Mouse (Mus musculus) neural tube, embryonic 15.5 days (tissue): ENCODE measurements around the gene Tmprss7. TPM values are rescaled to one million over a fixed set of nuclear protein-coding genes. Genes with fewer than 3 reads are reported as not detected.

Experiments used
- ATAC-seq: fragments of 200-750 bp; cut with Nextera tagmentation; 2 replicates; pipeline ENCODE4 v1.8.0; 2017; ENCODE audit warnings: mild to moderate bottlenecking, moderate TSS enrichment, moderate library complexity; ENCODE audit not compliant: low FRiP score
- H3K27ac ChIP-seq: fragments of 300-500 bp; sonication (generic); replicated peaks from 2 replicates; pipeline ENCODE4 v1.5.1; 2015; ENCODE audit warnings: mild to moderate bottlenecking, inconsistent platforms
- H3K27me3 ChIP-seq: fragments of 300-500 bp; sonication (generic); replicated peaks from 2 replicates; pipeline ENCODE4 v1.6.1; 2015; ENCODE audit warnings: inconsistent platforms
- H3K36me3 ChIP-seq: fragments of 300-500 bp; sonication (generic); 2 replicates; pipeline ENCODE4 v1.6.1; 2015; ENCODE audit warnings: inconsistent platforms
- H3K4me1 ChIP-seq: fragments of 300-500 bp; sonication (generic); 2 replicates; pipeline ENCODE4 v1.6.1; 2015; ENCODE audit warnings: inconsistent platforms
- H3K4me2 ChIP-seq: fragments of 300-500 bp; sonication (generic); 2 replicates; pipeline ENCODE4 v1.6.1; 2015; ENCODE audit warnings: inconsistent platforms, mild to moderate bottlenecking, moderate library complexity
- H3K4me3 ChIP-seq: fragments of 300-500 bp; sonication (generic); replicated peaks from 2 replicates; pipeline ENCODE4 v1.5.1; 2015; ENCODE audit warnings: mild to moderate bottlenecking, inconsistent platforms
- H3K9ac ChIP-seq: fragments of 300-500 bp; sonication (generic); replicated peaks from 2 replicates; pipeline ENCODE4 v1.6.1; 2015; ENCODE audit warnings: mild to moderate bottlenecking, inconsistent platforms
- H3K9me3 ChIP-seq: fragments of 300-500 bp; sonication (generic); replicated peaks from 2 replicates; pipeline ENCODE4 v1.6.1; 2016; ENCODE audit warnings: inconsistent platforms
- WGBS: fragments of 180-500 bp; shearing (Covaris S2); methylation state at CpG from one replicate; pipeline ENCODE4 v1.1.7; 2015; ENCODE audit warnings: mixed read lengths; 5-methylcytosine and 5-hydroxymethylcytosine counted together
- polyA plus RNA-seq: library from polyadenylated mRNA; unstranded; fragments of >200 nt; fragmentation: Nextera tagmentation; extraction: Ambion mirVana; gene quantifications from 2 replicates; pipeline ENCODE4 v1.2.1, GENCODE M21; 2015

The Tmprss7 gene
- polyA plus RNA-seq, 1 experiment from 2014 or later = 0.49 TPM

GRCm38 (mm10) chr16:45644380-45644779 lies 49.1 kb downstream of the Tmprss7 start:
- Histone ChIP-seq H3K9me3 (no peaks in the 10 kb centered on the region), H3K4me1 (no peaks in the 10 kb centered on the region), H3K36me3 (no peaks in the 10 kb centered on the region), H3K4me2 (no peak overlapping the region), H3K27ac (no peak overlapping the region), H3K9ac (no peak overlapping the region), H3K27me3 (no peaks in the 10 kb centered on the region), H3K4me3 (no peak overlapping the region)
- no peak for ATAC-seq
- WGBS = 74% methylated on average over 6 of the region's 6 CpGs

GRCm38 (mm10) chr16:45643944-45644343 lies 49.5 kb downstream of the Tmprss7 start:
- Histone ChIP-seq H3K36me3 (no peaks in the 10 kb centered on the region), H3K27ac (no peak overlapping the region), H3K9ac (no peak overlapping the region), H3K9me3 (no peaks in the 10 kb centered on the region), H3K4me1 (no peaks in the 10 kb centered on the region), H3K4me2 (no peak overlapping the region), H3K4me3 (no peak overlapping the region), H3K27me3 (no peaks in the 10 kb centered on the region)
- no peak for ATAC-seq
- WGBS = 90% methylated on average over 3 of the region's 3 CpGs

- 71% methylated on average over 3 of the region's 3 CpGs for WGBS
- no peak overlapping the region for H3K4me2 ChIP-seq
- no peak for ATAC-seq
- H3K27me3 ChIP-seq = no peaks in the 10 kb centered on the region
- H3K27ac ChIP-seq = no peak overlapping the region
- H3K9ac ChIP-seq = no peak overlapping the region
- H3K4me1 ChIP-seq = no peaks in the 10 kb centered on the region
- H3K9me3 ChIP-seq = no peaks in the 10 kb centered on the region
- H3K4me3 ChIP-seq = no peak overlapping the region
- H3K36me3 ChIP-seq = no peaks in the 10 kb centered on the region
Measured at GRCm38 (mm10) chr16:45641301-45641700, 52.2 kb downstream of the Tmprss7 start.

- no peaks in the 10 kb centered on the region for H3K9me3 ChIP-seq
- ATAC-seq = no peak
- 89% methylated on average over 10 of the region's 10 CpGs for WGBS
- H3K4me2 ChIP-seq = no peak overlapping the region
- no peak overlapping the region for H3K27ac ChIP-seq
- no peak overlapping the region for H3K4me3 ChIP-seq
- H3K9ac ChIP-seq = no peak overlapping the region
- H3K36me3 ChIP-seq = no peaks in the 10 kb centered on the region
- H3K4me1 ChIP-seq = no peaks in the 10 kb centered on the region
- H3K27me3 ChIP-seq = no peaks in the 10 kb centered on the region
Measured at GRCm38 (mm10) chr16:45640070-45640762, 53.2 kb downstream of the Tmprss7 start.

- ATAC-seq = no peak
- WGBS = 90% methylated on average over 2 of the region's 2 CpGs
- H3K4me3 ChIP-seq = no peak overlapping the region
- no peaks in the 10 kb centered on the region for H3K4me1 ChIP-seq
- no peak overlapping the region for H3K4me2 ChIP-seq
- H3K27ac ChIP-seq = no peak overlapping the region
- no peaks in the 10 kb centered on the region for H3K36me3 ChIP-seq
- H3K9me3 ChIP-seq = no peaks in the 10 kb centered on the region
- H3K27me3 ChIP-seq = no peaks in the 10 kb centered on the region
- H3K9ac ChIP-seq = no peak overlapping the region
Measured at GRCm38 (mm10) chr16:45635826-45636225, 57.6 kb downstream of the Tmprss7 start.

GRCm38 (mm10) chr16:45632420-45632819 lies 61.0 kb downstream of the Tmprss7 start:
- Histone ChIP-seq H3K36me3 (no peaks in the 10 kb centered on the region), H3K4me1 (no peaks in the 10 kb centered on the region), H3K9me3 (no peaks in the 10 kb centered on the region), H3K27ac (no peak overlapping the region), H3K4me3 (no peak overlapping the region), H3K4me2 (no peak overlapping the region), H3K9ac (no peak overlapping the region), H3K27me3 (no peaks in the 10 kb centered on the region)
- ATAC-seq = no peak
- 73% methylated on average over 4 of the region's 4 CpGs for WGBS

GRCm38 (mm10) chr16:45630347-45630960 lies 63.0 kb downstream of the Tmprss7 start:
- Histone ChIP-seq H3K4me2 (no peak overlapping the region), H3K27ac (no peak overlapping the region), H3K27me3 (no peaks in the 10 kb centered on the region), H3K4me1 (no peaks in the 10 kb centered on the region), H3K36me3 (no peaks in the 10 kb centered on the region), H3K4me3 (no peak overlapping the region), H3K9ac (no peak overlapping the region), H3K9me3 (no peaks in the 10 kb centered on the region)
- 52% methylated on average over 5 of the region's 5 CpGs for WGBS
- peak; percentile 85 for ATAC-seq

- no peaks in the 10 kb centered on the region for H3K36me3 ChIP-seq
- no peaks in the 10 kb centered on the region for H3K9me3 ChIP-seq
- no peak overlapping the region for H3K27ac ChIP-seq
- H3K9ac ChIP-seq = no peak overlapping the region
- no peaks in the 10 kb centered on the region for H3K4me1 ChIP-seq
- no peaks in the 10 kb centered on the region for H3K27me3 ChIP-seq
- peak; percentile 24; the same call in 1 of the 2 replicates for ATAC-seq
- no peak overlapping the region for H3K4me3 ChIP-seq
- H3K4me2 ChIP-seq = no peak overlapping the region
- 78% methylated on average over 8 of the region's 8 CpGs for WGBS
Measured at GRCm38 (mm10) chr16:45629497-45630105, 63.9 kb downstream of the Tmprss7 start.

GRCm38 (mm10) chr16:45625342-45625741 lies 68.1 kb downstream of the Tmprss7 start:
- Histone ChIP-seq H3K27me3 (no peaks in the 10 kb centered on the region), H3K4me2 (no peak overlapping the region), H3K9ac (no peak overlapping the region), H3K36me3 (no peaks in the 10 kb centered on the region), H3K27ac (no peak overlapping the region), H3K4me1 (no peaks in the 10 kb centered on the region), H3K4me3 (no peak overlapping the region), H3K9me3 (no peaks in the 10 kb centered on the region)
- ATAC-seq = no peak
- WGBS = 85% methylated on average over 2 of the region's 2 CpGs

- H3K27ac ChIP-seq = no peak overlapping the region
- ATAC-seq = no peak
- WGBS = 88% methylated on average over 2 of the region's 2 CpGs
Measured at GRCm38 (mm10) chr16:45624791-45625190, 68.7 kb downstream of the Tmprss7 start.

GRCm38 (mm10) chr16:45623230-45623629 lies 70.2 kb downstream of the Tmprss7 start:
- Histone ChIP-seq H3K36me3 (no peaks in the 10 kb centered on the region), H3K9me3 (no peaks in the 10 kb centered on the region), H3K27ac (no peak overlapping the region), H3K4me1 (no peaks in the 10 kb centered on the region), H3K4me2 (no peak overlapping the region), H3K27me3 (no peaks in the 10 kb centered on the region), H3K4me3 (no peak overlapping the region), H3K9ac (no peak overlapping the region)
- ATAC-seq = no peak
- WGBS = 89% methylated on average over 4 of the region's 4 CpGs

More at GRCm38 (mm10) chr16:45624791-45625190, 68.7 kb downstream of the Tmprss7 start:
- Histone ChIP-seq H3K4me1 (no peaks in the 10 kb centered on the region), H3K9ac (no peak overlapping the region), H3K36me3 (no peaks in the 10 kb centered on the region), H3K4me3 (no peak overlapping the region), H3K9me3 (no peaks in the 10 kb centered on the region), H3K4me2 (no peak overlapping the region), H3K27me3 (no peaks in the 10 kb centered on the region)

- Histone ChIP-seq H3K4me2 (no peak overlapping the region), H3K9ac (no peak overlapping the region), H3K4me3 (no peak overlapping the region), H3K9me3 (no peaks in the 10 kb centered on the region), H3K27ac (no peak overlapping the region), H3K36me3 (no peaks in the 10 kb centered on the region), H3K4me1 (no peaks in the 10 kb centered on the region), H3K27me3 (no peaks in the 10 kb centered on the region)
- WGBS = 76% methylated on average over 8 of the region's 8 CpGs
- no peak for ATAC-seq
Measured at GRCm38 (mm10) chr16:45619751-45620375, 73.6 kb downstream of the Tmprss7 start.
